Mouse (Mus musculus): ENCODE measurements at regions not wholly inside any gene's neighbourhood (a gene's known extent, or its start where the extent isn't known, plus 50 kb on each side); places are given as distances from the start of the nearest gene placed in this dataset.

GRCm38 (mm10) chr4:105606731-105607130, 182.9 kb upstream of the Gm12728 start:
- no peak for DNase-seq (ENCODE audit: low spot score)
- intact Hi-C loops (cut with DNase I): no loop called here

GRCm38 (mm10) chr4:105610917-105611316, 178.8 kb upstream of the Gm12728 start:
- intact Hi-C loops (cut with DNase I): no loop called here
- DNase-seq (ENCODE audit: low spot score): no peak

- DNase-seq (ENCODE audit: low spot score): no peak
- intact Hi-C loops (cut with DNase I): no loop called here
These were observed 175.3 kb upstream of the Gm12728 start for GRCm38 (mm10) chr4:105614390-105614789.

GRCm38 (mm10) chr4:105626371-105627320, 163.0 kb upstream of the Gm12728 start:
- intact Hi-C loops (cut with DNase I): no loop called here
- DNase-seq (ENCODE audit: low spot score): peak; percentile 20

- intact Hi-C loops (cut with DNase I): no loop called here
These were observed 160.1 kb upstream of the Gm12728 start for GRCm38 (mm10) chr4:105629581-105629980.

GRCm38 (mm10) chr4:105630595-105631369, 158.9 kb upstream of the Gm12728 start:
- no peak for DNase-seq (ENCODE audit: low spot score)
- intact Hi-C loops (cut with DNase I): loop anchor here (10.0 kb wide), 1 partner anchor 476 kb away; the partner anchor contains the start of gene Plpp3

More at GRCm38 (mm10) chr4:105629581-105629980, 160.1 kb upstream of the Gm12728 start:
- DNase-seq (ENCODE audit: low spot score): no peak

GRCm38 (mm10) chr4:105632581-105633358, 156.9 kb upstream of the Gm12728 start:
- intact Hi-C loops (cut with DNase I): loop anchor here (10.0 kb wide), 1 partner anchor 478 kb away; the partner anchor contains the start of gene Plpp3
- no peak for DNase-seq (ENCODE audit: low spot score)

GRCm38 (mm10) chr4:105633789-105634188, 155.9 kb upstream of the Gm12728 start:
- intact Hi-C loops (cut with DNase I): loop anchor here (10.0 kb wide), 1 partner anchor 479 kb away; the partner anchor contains the start of gene Plpp3
- DNase-seq (ENCODE audit: low spot score): no peak

- intact Hi-C loops (cut with DNase I): no loop called here
- DNase-seq (ENCODE audit: low spot score): no peak
These were observed 148.9 kb upstream of the Gm12728 start for GRCm38 (mm10) chr4:105640793-105641192.

GRCm38 (mm10) chr4:105641582-105641981, 148.1 kb upstream of the Gm12728 start:
- no peak for DNase-seq (ENCODE audit: low spot score)
- intact Hi-C loops (cut with DNase I): no loop called here

GRCm38 (mm10) chr4:105648820-105649446, 140.7 kb upstream of the Gm12728 start:
- intact Hi-C loops (cut with DNase I): no loop called here
- DNase-seq (ENCODE audit: low spot score): no peak

GRCm38 (mm10) chr4:105649447-105649833, 140.2 kb upstream of the Gm12728 start:
- intact Hi-C loops (cut with DNase I): no loop called here
- DNase-seq (ENCODE audit: low spot score): no peak

- intact Hi-C loops (cut with DNase I): loop anchor here (2.0 kb wide), 1 partner anchor 147 kb away; no protein-coding TSS in a partner anchor
- DNase-seq (ENCODE audit: low spot score): no peak
These were observed 133.5 kb upstream of the Gm12728 start for GRCm38 (mm10) chr4:105656071-105656655.

- no peak for DNase-seq (ENCODE audit: low spot score)
- intact Hi-C loops (cut with DNase I): no loop called here
These were observed 131.1 kb upstream of the Gm12728 start for GRCm38 (mm10) chr4:105658581-105658980.

GRCm38 (mm10) chr4:105676690-105677089, 113.0 kb upstream of the Gm12728 start:
- intact Hi-C loops (cut with DNase I): no loop called here
- DNase-seq (ENCODE audit: low spot score): no peak

- no peak for DNase-seq (ENCODE audit: low spot score)
- intact Hi-C loops (cut with DNase I): no loop called here
These were observed 99.0 kb upstream of the Gm12728 start for GRCm38 (mm10) chr4:105690716-105691115.

- intact Hi-C loops (cut with DNase I): no loop called here
- DNase-seq (ENCODE audit: low spot score): peak; percentile 14
These were observed 97.3 kb upstream of the Gm12728 start for GRCm38 (mm10) chr4:105692380-105692779.

GRCm38 (mm10) chr4:105695895-105696294, 93.8 kb upstream of the Gm12728 start:
- intact Hi-C loops (cut with DNase I): no loop called here
- no peak for DNase-seq (ENCODE audit: low spot score)

GRCm38 (mm10) chr4:105697123-105697522, 92.5 kb upstream of the Gm12728 start:
- no peak for DNase-seq (ENCODE audit: low spot score)
- intact Hi-C loops (cut with DNase I): no loop called here
